Mouse (Mus musculus) stomach, embryonic 15.5 days (tissue): ENCODE data around the gene Mast1. TPM values are rescaled to one million over a fixed set of nuclear protein-coding genes. Genes with fewer than 3 reads are reported as not detected.
"Not testable (repeated sequence)": the region's sequence is repeated elsewhere in the genome, so short reads cannot be mapped to it uniquely, and the experiment has no call there.

Experiments used
- ATAC-seq: fragments of 200-750 bp; cut with Nextera tagmentation; 2 replicates; pipeline ENCODE4 v1.8.0; 2017; ENCODE audit warnings: low read depth, moderate number of reproducible peaks, moderate TSS enrichment; ENCODE audit not compliant: insufficient read depth, low FRiP score
- H3K27ac ChIP-seq: fragments of 300-500 bp; sonication (generic); 2 replicates; pipeline ENCODE4 v1.5.1; 2015; ENCODE audit warnings: mild to moderate bottlenecking, inconsistent platforms
- H3K27me3 ChIP-seq: fragments of 300-500 bp; sonication (generic); replicated peaks from 2 replicates; pipeline ENCODE4 v1.6.1; 2015; ENCODE audit warnings: inconsistent platforms
- H3K36me3 ChIP-seq: fragments of 300-500 bp; sonication (generic); 2 replicates; pipeline ENCODE4 v1.6.1; 2015; ENCODE audit warnings: inconsistent platforms
- H3K4me1 ChIP-seq: fragments of 300-500 bp; sonication (generic); 2 replicates; pipeline ENCODE4 v1.6.1; 2015; ENCODE audit warnings: inconsistent platforms
- H3K4me2 ChIP-seq: fragments of 300-500 bp; sonication (generic); 2 replicates; pipeline ENCODE4 v1.6.1; 2015; ENCODE audit warnings: mild to moderate bottlenecking, inconsistent platforms
- H3K4me3 ChIP-seq: fragments of 300-500 bp; sonication (generic); replicated peaks from 2 replicates; pipeline ENCODE4 v1.5.1; 2015; ENCODE audit warnings: inconsistent platforms
- H3K9ac ChIP-seq: fragments of 300-500 bp; sonication (generic); 2 replicates; pipeline ENCODE4 v1.6.1; 2015; ENCODE audit warnings: inconsistent platforms
- H3K9me3 ChIP-seq: fragments of 300-500 bp; sonication (generic); 2 replicates; pipeline ENCODE4 v1.6.1; 2016; ENCODE audit warnings: inconsistent platforms
- WGBS: fragments of 180-500 bp; shearing (Covaris S2); methylation state at CpG from one replicate; pipeline ENCODE4 v1.1.7; 2015; 5-methylcytosine and 5-hydroxymethylcytosine counted together
- polyA plus RNA-seq: library from polyadenylated mRNA; unstranded; fragments of >200 nt; fragmentation: Nextera tagmentation; extraction: Ambion mirVana; gene quantifications from 2 replicates; pipeline ENCODE4 v1.2.1, GENCODE M21; 2015

Gene Mast1
- polyA plus RNA-seq, 1 experiment from 2014 or later, result 2.2 TPM

GRCm38 (mm10) chr8:84912895-84913501 lies 24.2 kb downstream of the Mast1 start:
- Histone ChIP-seq H3K27me3 (peaks cover 27% of the 10 kb centered on the region), H3K4me2 (peak overlapping the region; percentile 93), H3K4me3 (peak overlapping the region; percentile 48), H3K9ac (0 out of 2 replicates have a peak overlapping the region, but pooled peaks have one; percentile 3), H3K36me3 (no peaks in the 10 kb centered on the region), H3K27ac (no peak overlapping the region; the same call in 1 of the 2 replicates), H3K4me1 (peaks cover 15% of the 10 kb centered on the region), H3K9me3 (peaks cover 3% of the 10 kb centered on the region; the same call in 1 of the 2 replicates)
- 1% methylated on average over 55 of the region's 55 CpGs for WGBS
- ATAC-seq, result peak; percentile 74

GRCm38 (mm10) chr8:84912391-84912790 lies 24.8 kb downstream of the Mast1 start:
- peaks cover 15% of the 10 kb centered on the region for H3K4me1 ChIP-seq
- H3K9ac ChIP-seq, result no peak overlapping the region
- 23% methylated on average over 27 of the region's 27 CpGs for WGBS
- H3K4me3 ChIP-seq, result peak overlapping the region; percentile 48
- H3K27ac ChIP-seq, result no peak overlapping the region
- H3K36me3 ChIP-seq, result no peaks in the 10 kb centered on the region
- peaks cover 27% of the 10 kb centered on the region for H3K27me3 ChIP-seq
- no peak for ATAC-seq
- peaks cover 3% of the 10 kb centered on the region; the same call in 1 of the 2 replicates for H3K9me3 ChIP-seq
- H3K4me2 ChIP-seq, result peak overlapping the region; percentile 93

GRCm38 (mm10) chr8:84911854-84912253 lies 25.3 kb downstream of the Mast1 start:
- peaks cover 15% of the 10 kb centered on the region for H3K4me1 ChIP-seq
- H3K4me2 ChIP-seq, result peak overlapping the region; percentile 93; the same call in 1 of the 2 replicates
- peaks cover 3% of the 10 kb centered on the region; the same call in 1 of the 2 replicates for H3K9me3 ChIP-seq
- WGBS, result 86% methylated on average over 9 of the region's 9 CpGs
- H3K9ac ChIP-seq, result no peak overlapping the region
- peaks cover 27% of the 10 kb centered on the region for H3K27me3 ChIP-seq
- no peaks in the 10 kb centered on the region for H3K36me3 ChIP-seq
- ATAC-seq, result no peak
- no peak overlapping the region for H3K4me3 ChIP-seq
- H3K27ac ChIP-seq, result no peak overlapping the region

- H3K4me2 ChIP-seq, result no peak overlapping the region
- H3K9ac ChIP-seq, result no peak overlapping the region
- peaks cover 27% of the 10 kb centered on the region for H3K27me3 ChIP-seq
- no peak overlapping the region for H3K27ac ChIP-seq
- ATAC-seq, result no peak
- no peak overlapping the region for H3K4me3 ChIP-seq
- 83% methylated on average over 6 of the region's 6 CpGs for WGBS
- H3K4me1 ChIP-seq, result peaks cover 15% of the 10 kb centered on the region
- no peaks in the 10 kb centered on the region for H3K36me3 ChIP-seq
- H3K9me3 ChIP-seq, result peaks cover 3% of the 10 kb centered on the region; the same call in 1 of the 2 replicates
Observed at GRCm38 (mm10) chr8:84910551-84910950, 26.6 kb downstream of the Mast1 start.

GRCm38 (mm10) chr8:84909949-84910348 lies 27.2 kb downstream of the Mast1 start:
- Histone ChIP-seq H3K4me3 (no peak overlapping the region), H3K9me3 (peaks cover 3% of the 10 kb centered on the region; the same call in 1 of the 2 replicates), H3K4me2 (no peak overlapping the region), H3K36me3 (no peaks in the 10 kb centered on the region), H3K4me1 (peaks cover 15% of the 10 kb centered on the region), H3K27ac (no peak overlapping the region), H3K9ac (no peak overlapping the region), H3K27me3 (peaks cover 27% of the 10 kb centered on the region)
- ATAC-seq, result no peak
- WGBS, result 69% methylated on average over 5 of the region's 5 CpGs

GRCm38 (mm10) chr8:84909162-84909767 lies 27.9 kb downstream of the Mast1 start:
- peaks cover 3% of the 10 kb centered on the region; the same call in 1 of the 2 replicates for H3K9me3 ChIP-seq
- peak overlapping the region; percentile 71 for H3K9ac ChIP-seq
- H3K27ac ChIP-seq, result no peak overlapping the region
- no peak; the same call in 1 of the 2 replicates for ATAC-seq
- H3K4me1 ChIP-seq, result peaks cover 15% of the 10 kb centered on the region
- 48% methylated on average over 20 of the region's 20 CpGs for WGBS
- H3K4me3 ChIP-seq, result peak overlapping the region; percentile 59
- H3K4me2 ChIP-seq, result peak overlapping the region; percentile 92
- H3K36me3 ChIP-seq, result no peaks in the 10 kb centered on the region
- peaks cover 27% of the 10 kb centered on the region for H3K27me3 ChIP-seq

- WGBS, result under 1% methylated on average over 45 of the region's 45 CpGs
Observed at GRCm38 (mm10) chr8:84908421-84909161, 28.6 kb downstream of the Mast1 start, which contains the start of gene Dnase2a. Gene Dnase2a, plus strand, starts transcription at chr8:84908560.

GRCm38 (mm10) chr8:84907979-84908378 lies 29.2 kb downstream of the Mast1 start:
- H3K27ac ChIP-seq, ATAC-seq, H3K36me3 ChIP-seq, H3K9me3 ChIP-seq, H3K9ac ChIP-seq: not testable (repeated sequence)
- Histone ChIP-seq H3K4me2 (peak overlapping the region; percentile 92), H3K4me3 (peak overlapping the region; percentile 59), H3K27me3 (peaks cover 25% of the 10 kb centered on the region), H3K4me1 (peaks cover 21% of the 10 kb centered on the region)
- 25% methylated on average over 7 of the region's 7 CpGs for WGBS

More at GRCm38 (mm10) chr8:84908421-84909161, 28.6 kb downstream of the Mast1 start, which contains the start of gene Dnase2a:
- peak within 1 kb of the TSS; percentile 71 for H3K9ac ChIP-seq
- H3K27me3 ChIP-seq, result peaks cover 27% of the 10 kb centered on the region
- peaks cover 17% of the 10 kb centered on the region for H3K4me1 ChIP-seq
- peak within 1 kb of the TSS; percentile 59 for H3K4me3 ChIP-seq
- H3K27ac ChIP-seq, result no peak within 1 kb of the TSS
- H3K36me3 ChIP-seq, result no peaks in the 10 kb centered on the region
- peak within 1 kb of the TSS; percentile 92 for H3K4me2 ChIP-seq
- ATAC-seq, result peak; percentile 92
- H3K9me3 ChIP-seq, result no peaks in the 10 kb centered on the region

- peaks cover 20% of the 10 kb centered on the region for H3K27me3 ChIP-seq
- H3K4me3 ChIP-seq, result no peak overlapping the region
- ATAC-seq, result no peak
- no peaks in the 10 kb centered on the region for H3K9me3 ChIP-seq
- peaks cover 20% of the 10 kb centered on the region for H3K4me1 ChIP-seq
- no peak overlapping the region for H3K4me2 ChIP-seq
- H3K36me3 ChIP-seq, result no peaks in the 10 kb centered on the region
- WGBS, result 69% methylated on average over 8 of the region's 8 CpGs
- H3K9ac ChIP-seq, result no peak overlapping the region
- no peak overlapping the region for H3K27ac ChIP-seq
Observed at GRCm38 (mm10) chr8:84907493-84907892, 29.7 kb downstream of the Mast1 start.

GRCm38 (mm10) chr8:84907037-84907436 lies 30.1 kb downstream of the Mast1 start:
- no peak for ATAC-seq
- H3K27me3 ChIP-seq, result peaks cover 15% of the 10 kb centered on the region
- whole genome bisulfite sequencing, result 87% methylated on average over 9 of the region's 9 CpGs

GRCm38 (mm10) chr8:84904351-84904750 lies 32.8 kb downstream of the Mast1 start:
- no peak overlapping the region for H3K27ac ChIP-seq
- H3K4me1 ChIP-seq, result peaks cover 22% of the 10 kb centered on the region
- WGBS, result 92% methylated on average over 7 of the region's 7 CpGs
- H3K4me2 ChIP-seq, result no peak overlapping the region
- no peak overlapping the region for H3K4me3 ChIP-seq
- ATAC-seq, result no peak
- no peaks in the 10 kb centered on the region for H3K36me3 ChIP-seq
- H3K27me3 ChIP-seq, result 0 out of 2 replicates have a peak, but pooled peaks cover 2% of the 10 kb centered on the region
- no peak overlapping the region for H3K9ac ChIP-seq
- no peaks in the 10 kb centered on the region for H3K9me3 ChIP-seq

More at GRCm38 (mm10) chr8:84907037-84907436, 30.1 kb downstream of the Mast1 start:
- H3K9me3 ChIP-seq, result no peaks in the 10 kb centered on the region
- H3K9ac ChIP-seq, result no peak overlapping the region
- peaks cover 25% of the 10 kb centered on the region for H3K4me1 ChIP-seq
- no peaks in the 10 kb centered on the region for H3K36me3 ChIP-seq
- no peak overlapping the region for H3K4me2 ChIP-seq
- H3K27ac ChIP-seq, result no peak overlapping the region
- H3K4me3 ChIP-seq, result no peak overlapping the region
